Mouse (Mus musculus): ENCODE results near the gene Gm20498.

The Gm20498 gene

GRCm38 (mm10) chr12:81332875-81333421, 199.8 kb downstream of the Gm20498 start, which contains the start of gene Slc8a3:
TSS of gene Slc8a3 (minus strand) at chr12:81333180.
- peak; percentile 66 for DNase-seq (ENCODE audit: low read depth, low spot score)

GRCm38 (mm10) chr12:81331937-81332874, 200.5 kb downstream of the Gm20498 start:
- peak; percentile 42 for DNase-seq (ENCODE audit: low read depth, low spot score)

GRCm38 (mm10) chr12:81331046-81331638, 201.6 kb downstream of the Gm20498 start:
- no peak for DNase-seq (ENCODE audit: low read depth, low spot score)

- no peak for DNase-seq (ENCODE audit: low read depth, low spot score)
Observed at GRCm38 (mm10) chr12:81324991-81325390, 207.7 kb downstream of the Gm20498 start.

GRCm38 (mm10) chr12:81324116-81324515, 208.6 kb downstream of the Gm20498 start:
- DNase-seq (ENCODE audit: low read depth, low spot score) = no peak

- no peak for DNase-seq (ENCODE audit: low read depth, low spot score)
Observed at GRCm38 (mm10) chr12:81321021-81321420, 211.7 kb downstream of the Gm20498 start.

GRCm38 (mm10) chr12:81317811-81318210, 214.9 kb downstream of the Gm20498 start:
- DNase-seq (ENCODE audit: low read depth, low spot score) = peak; percentile 14

GRCm38 (mm10) chr12:81315953-81316352, 216.8 kb downstream of the Gm20498 start:
- DNase-seq (ENCODE audit: low read depth, low spot score) = no peak

Data from R1 (cell line).